Mouse (Mus musculus) forebrain, embryonic 16.5 days (tissue): ENCODE results near the gene Anxa5. TPM values are rescaled to one million over a fixed set of nuclear protein-coding genes. Genes with fewer than 3 reads are reported as not detected.

Experiments
- ATAC-seq: fragments of 200-750 bp; cut with Nextera tagmentation; 2 replicates; pipeline ENCODE4 v1.8.0; 2017; ENCODE audit warnings: mild to moderate bottlenecking, moderate library complexity
- H3K27ac ChIP-seq: fragments of 300-500 bp; sonication (generic); 2 replicates; pipeline ENCODE4 v1.5.1; 2014; ENCODE audit warnings: low read length, control low read depth
- H3K27me3 ChIP-seq: fragments of 300-500 bp; sonication (generic); replicated peaks from 2 replicates; pipeline ENCODE4 v1.6.1; 2014; ENCODE audit warnings: low read length; ENCODE audit not compliant: control insufficient read depth, insufficient read depth
- H3K36me3 ChIP-seq: fragments of 300-500 bp; sonication (generic); 2 replicates; pipeline ENCODE4 v1.6.1; 2014; ENCODE audit not compliant: control insufficient read depth, insufficient read depth
- H3K4me1 ChIP-seq: fragments of 300-500 bp; sonication (generic); replicated peaks from 2 replicates; pipeline ENCODE4 v1.6.1; 2014; ENCODE audit warnings: low read length; ENCODE audit not compliant: control insufficient read depth, insufficient read depth
- H3K4me2 ChIP-seq: fragments of 300-500 bp; sonication (generic); 2 replicates; pipeline ENCODE4 v1.6.1; 2014; ENCODE audit warnings: mild to moderate bottlenecking, low read length, control low read depth
- H3K4me3 ChIP-seq: fragments of 300-500 bp; sonication (generic); replicated peaks from 2 replicates; pipeline ENCODE4 v1.5.1; 2014; ENCODE audit warnings: mild to moderate bottlenecking, low read length, control low read depth
- H3K9ac ChIP-seq: fragments of 300-500 bp; sonication (generic); replicated peaks from 2 replicates; pipeline ENCODE4 v1.6.1; 2014; ENCODE audit warnings: low read depth, low read length, control low read depth
- H3K9me3 ChIP-seq: fragments of 300-500 bp; sonication (generic); 2 replicates; pipeline ENCODE4 v1.6.1; 2016; ENCODE audit warnings: low read length; ENCODE audit not compliant: control insufficient read depth
- WGBS: fragments of 180-500 bp; shearing (Covaris S2); extraction: QIAGEN DNeasy Blood & Tissue Kit; methylation state at CpG from one replicate; pipeline ENCODE4 v1.1.7; 2014; 5-methylcytosine and 5-hydroxymethylcytosine counted together
- microRNA-seq: library from miRNA; unstranded; fragments of <30 nt; microRNA quantifications from one replicate; pipeline ENCODE4, GENCODE M21; 2017
- polyA plus RNA-seq: library from polyadenylated mRNA; unstranded; fragments of >200 nt; fragmentation: Nextera tagmentation; extraction: Ambion mirVana; gene quantifications from 2 replicates; pipeline ENCODE4 v1.2.1, GENCODE M21; 2015

The Anxa5 gene
- polyA plus RNA-seq, 1 experiment from 2014 or later = 54.3 TPM

- Histone ChIP-seq H3K9ac (no peak overlapping the region), H3K4me1 (0 out of 2 replicates have a peak, but pooled peaks cover 4% of the 10 kb centered on the region), H3K27me3 (no peaks in the 10 kb centered on the region), H3K36me3 (no peaks in the 10 kb centered on the region), H3K4me2 (no peak overlapping the region), H3K4me3 (no peak overlapping the region), H3K27ac (no peak overlapping the region), H3K9me3 (no peaks in the 10 kb centered on the region)
- WGBS = 29% methylated on average over 2 of the region's 2 CpGs
- ATAC-seq = no peak
These were observed 73.8 kb downstream of the Anxa5 start for GRCm38 (mm10) chr3:36401900-36402299.

GRCm38 (mm10) chr3:36400657-36401056 is 75.0 kb downstream of the Anxa5 start:
- no peaks in the 10 kb centered on the region for H3K36me3 ChIP-seq
- H3K4me3 ChIP-seq = no peak overlapping the region
- WGBS = 76% methylated on average over 10 of the region's 10 CpGs
- H3K4me1 ChIP-seq = 0 out of 2 replicates have a peak, but pooled peaks cover 2% of the 10 kb centered on the region
- H3K27me3 ChIP-seq = no peaks in the 10 kb centered on the region
- H3K4me2 ChIP-seq = no peak overlapping the region
- ATAC-seq = no peak; the same call in 1 of the 2 replicates
- no peaks in the 10 kb centered on the region for H3K9me3 ChIP-seq
- H3K9ac ChIP-seq = no peak overlapping the region
- no peak overlapping the region for H3K27ac ChIP-seq

Small RNAs within 50 kb of the gene (microRNA-seq; reads per million reads assigned to microRNA genes)
- gene Mir7009 = not detected

Other genes starting within 250 kb of the Anxa5 start
- 0.27 TPM in 1 of 2 replicates, not detected in the other for gene 1810062G17Rik, start within 50 bp of the Anxa5 start, polyA plus RNA-seq
- gene Gm11549, start 45.9 kb upstream of the Anxa5 start, polyA plus RNA-seq = 0.39 TPM in 2 replicates
- gene Exosc9, start 76.7 kb upstream of the Anxa5 start, polyA plus RNA-seq = 86.9 and 91.6 TPM in 2 replicates
- 75.6 and 94.1 TPM in 2 replicates for gene Ccna2, start 96.3 kb upstream of the Anxa5 start, polyA plus RNA-seq
- 21.3 and 21.8 TPM in 2 replicates for gene Bbs7, start 137.6 kb upstream of the Anxa5 start, polyA plus RNA-seq
- gene Trpc3, start 214.3 kb upstream of the Anxa5 start, polyA plus RNA-seq = 2.9 and 3.6 TPM in 2 replicates